Mouse (Mus musculus): Measurements from ENCODE around the gene Tesk2. TPM values are rescaled to one million over a fixed set of nuclear protein-coding genes. Genes with fewer than 3 reads are reported as not detected.
"Not testable (repeated sequence)": the region's sequence is repeated elsewhere in the genome, so short reads cannot be mapped to it uniquely, and the experiment has no call there.

Tesk2 gene
- total RNA-seq, 2 experiments from 2014 or later = 2.1 to 2.7 TPM

- ATAC-seq (replicated peaks; ENCODE audit: low FRiP score, low TSS enrichment, poor library complexity, severe bottlenecking) = no peak
These were observed 108.8 kb downstream of the Tesk2 start for GRCm38 (mm10) chr4:116829364-116830069.

- ATAC-seq (replicated peaks; ENCODE audit: low FRiP score, low TSS enrichment, poor library complexity, severe bottlenecking) = no peak
These were observed 109.3 kb downstream of the Tesk2 start for GRCm38 (mm10) chr4:116830070-116830368.

- no peak for ATAC-seq (replicated peaks; ENCODE audit: low FRiP score, low TSS enrichment, poor library complexity, severe bottlenecking)
These were observed 118.3 kb downstream of the Tesk2 start for GRCm38 (mm10) chr4:116838999-116839398.

- ATAC-seq (replicated peaks; ENCODE audit: low FRiP score, low TSS enrichment, poor library complexity, severe bottlenecking) = not testable (repeated sequence)
These were observed 119.3 kb downstream of the Tesk2 start for GRCm38 (mm10) chr4:116840096-116840495.

GRCm38 (mm10) chr4:116840841-116841240 lies 120.1 kb downstream of the Tesk2 start:
- ATAC-seq (replicated peaks; ENCODE audit: low FRiP score, low TSS enrichment, poor library complexity, severe bottlenecking) = no peak

- ATAC-seq (replicated peaks; ENCODE audit: low FRiP score, low TSS enrichment, poor library complexity, severe bottlenecking) = no peak
These were observed 123.6 kb downstream of the Tesk2 start for GRCm38 (mm10) chr4:116844324-116844723.

- no peak for ATAC-seq (replicated peaks; ENCODE audit: low FRiP score, low TSS enrichment, poor library complexity, severe bottlenecking)
These were observed 129.2 kb downstream of the Tesk2 start for GRCm38 (mm10) chr4:116849901-116850300.

GRCm38 (mm10) chr4:116854286-116854685 lies 133.5 kb downstream of the Tesk2 start:
- no peak for ATAC-seq (replicated peaks; ENCODE audit: low FRiP score, low TSS enrichment, poor library complexity, severe bottlenecking)

Other genes with a start within 250 kb of the Tesk2 start
- 8.7 and 10.5 TPM in 2 replicates for gene Ipp, start 213.4 kb upstream of the Tesk2 start, total RNA-seq (2014; fragmentation: Nextera tagmentation)
- gene Ipp, start 213.4 kb upstream of the Tesk2 start, total RNA-seq (2017) = 13.4 and 21.7 TPM in 2 replicates
- gene Tmem69, start 165.0 kb upstream of the Tesk2 start, total RNA-seq (2014; fragmentation: Nextera tagmentation) = 40.3 and 44.1 TPM in 2 replicates
- 16.1 and 21.7 TPM in 2 replicates for gene Tmem69, start 165.0 kb upstream of the Tesk2 start, total RNA-seq (2017)
- 75.6 and 95.2 TPM in 2 replicates for gene Gpbp1l1, start 163.3 kb upstream of the Tesk2 start, total RNA-seq (2014; fragmentation: Nextera tagmentation)
- 136 and 168 TPM in 2 replicates for gene Gpbp1l1, start 163.3 kb upstream of the Tesk2 start, total RNA-seq (2017)
- gene Ccdc17, start 124.3 kb upstream of the Tesk2 start, total RNA-seq (2014; fragmentation: Nextera tagmentation) = 2.9 and 5.7 TPM in 2 replicates
- gene Ccdc17, start 124.3 kb upstream of the Tesk2 start, total RNA-seq (2017) = 2.5 and 3.3 TPM in 2 replicates
- 195 and 210 TPM in 2 replicates for gene Nasp, start 93.0 kb upstream of the Tesk2 start, total RNA-seq (2014; fragmentation: Nextera tagmentation)
- gene Nasp, start 93.0 kb upstream of the Tesk2 start, total RNA-seq (2017) = 594 and 624 TPM in 2 replicates
- gene Akr1a1, start 69.3 kb upstream of the Tesk2 start, total RNA-seq (2014; fragmentation: Nextera tagmentation) = 163 and 243 TPM in 2 replicates
- gene Akr1a1, start 69.3 kb upstream of the Tesk2 start, total RNA-seq (2017) = 460 and 502 TPM in 2 replicates
- gene Prdx1, start 35.4 kb upstream of the Tesk2 start, total RNA-seq (2014; fragmentation: Nextera tagmentation) = 158 and 208 TPM in 2 replicates
- gene Prdx1, start 35.4 kb upstream of the Tesk2 start, total RNA-seq (2017) = 268 and 287 TPM in 2 replicates
- gene Mmachc, start 12.5 kb upstream of the Tesk2 start, total RNA-seq (2014; fragmentation: Nextera tagmentation) = 26.8 and 30.1 TPM in 2 replicates
- 25.7 and 26.4 TPM in 2 replicates for gene Mmachc, start 12.5 kb upstream of the Tesk2 start, total RNA-seq (2017)
- 47.0 and 68.3 TPM in 2 replicates for gene Ccdc163, start 12.4 kb upstream of the Tesk2 start, total RNA-seq (2014; fragmentation: Nextera tagmentation)
- 10.8 and 16.3 TPM in 2 replicates for gene Ccdc163, start 12.4 kb upstream of the Tesk2 start, total RNA-seq (2017)
- 21.8 and 25.8 TPM in 2 replicates for gene Toe1, start 86.7 kb downstream of the Tesk2 start, total RNA-seq (2014; fragmentation: Nextera tagmentation)
- gene Toe1, start 86.7 kb downstream of the Tesk2 start, total RNA-seq (2017) = 50.7 and 76.1 TPM in 2 replicates
- gene Mutyh, start 86.8 kb downstream of the Tesk2 start, total RNA-seq (2014; fragmentation: Nextera tagmentation) = 2.5 and 9.8 TPM in 2 replicates
- 3.7 TPM in 1 of 2 replicates, not detected in the other for gene Mutyh, start 86.8 kb downstream of the Tesk2 start, total RNA-seq (2017)
- not detected in 2 replicates for gene Hpdl, start 100.8 kb downstream of the Tesk2 start, total RNA-seq (2014; fragmentation: Nextera tagmentation)
- 0.42 and 1.5 TPM in 2 replicates for gene Hpdl, start 100.8 kb downstream of the Tesk2 start, total RNA-seq (2017)
- 0.20 TPM in 1 of 2 replicates, not detected in the other for gene Zswim5, start 156.4 kb downstream of the Tesk2 start, total RNA-seq (2014; fragmentation: Nextera tagmentation)
- gene Zswim5, start 156.4 kb downstream of the Tesk2 start, total RNA-seq (2017) = not detected in 2 replicates

Measured in megakaryocyte-erythroid progenitor cell, adult 5-6 weeks (primary cell).